Mouse (Mus musculus): ENCODE measurements at regions not wholly inside any gene's neighbourhood (a gene's known extent, or its start where the extent isn't known, plus 50 kb on each side); places are given as distances from the start of the nearest gene placed in this dataset.

DNA sequence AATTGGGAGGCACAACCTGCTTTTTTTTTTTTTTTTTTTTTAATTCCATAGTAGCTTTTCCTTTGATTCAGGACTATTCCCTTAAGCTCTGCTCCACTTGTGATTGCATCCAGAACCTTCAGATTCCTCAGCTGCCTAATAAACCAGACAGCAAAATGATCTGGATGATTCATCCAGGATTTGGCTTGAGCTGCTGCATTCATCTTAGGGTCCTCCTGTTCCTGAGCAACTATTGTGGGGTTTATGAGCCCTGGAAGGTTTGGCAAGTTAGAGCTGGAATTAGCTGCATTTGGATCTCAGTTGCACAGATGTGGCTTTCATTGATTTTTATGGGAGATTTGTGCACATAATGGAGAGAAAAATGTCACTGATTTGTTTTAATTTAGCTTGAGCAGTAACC is 183.3 kb downstream of the Otol1 start:
- no peak overlapping the region for H3K27ac ChIP-seq (ENCODE audit: low read depth, low read length)
- ATAC-seq (ENCODE audit: low FRiP score) (no peak), DNase-seq (ENCODE audit: low spot score) (no peak)
- H3K4me1 ChIP-seq (ENCODE audit: insufficient read depth, low read length) = no peaks in the 10 kb centered on the region
- no peak overlapping the region for H3K9ac ChIP-seq (replicated peaks; ENCODE audit: low read length, poor library complexity, severe bottlenecking)
- no peaks in the 10 kb centered on the region for H3K36me3 ChIP-seq (ENCODE audit: insufficient read depth, low read length)
- no peak overlapping the region for H3K4me2 ChIP-seq (ENCODE audit: low read depth, low read length, poor library complexity, severe bottlenecking)
- no peak overlapping the region for H3K4me3 ChIP-seq (ENCODE audit: low read depth, low read length)
- no peaks in the 10 kb centered on the region for H3K9me3 ChIP-seq (ENCODE audit: low read length)
- no peaks in the 10 kb centered on the region for H3K27me3 ChIP-seq (ENCODE audit: insufficient read depth, low read length)
- no peak for TF ChIP-seq CTCF (IDR thresholded peaks at IDR 0.05)

DNA sequence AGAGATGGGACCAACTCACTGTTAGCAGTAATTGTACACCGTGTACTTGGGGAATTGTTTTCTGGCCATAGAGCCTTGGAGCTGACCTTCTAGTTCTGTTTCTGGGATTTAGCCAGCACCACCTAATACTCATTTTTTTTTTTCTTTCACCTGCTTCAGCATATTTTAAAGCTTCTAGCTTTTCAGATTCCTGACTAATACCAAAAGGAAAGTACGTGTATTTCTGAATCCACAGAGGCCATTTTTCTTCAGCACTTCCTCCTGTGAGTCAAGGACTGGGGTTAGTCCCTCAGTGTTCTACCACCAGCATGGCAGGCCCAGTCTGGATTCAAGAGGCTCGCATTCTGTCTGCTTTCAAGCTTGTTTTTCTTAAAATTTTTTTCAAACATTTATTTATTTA is 189.3 kb downstream of the Otol1 start:
- Histone ChIP-seq H3K4me3 (ENCODE audit: low read depth, low read length) (no peak overlapping the region), H3K27ac (ENCODE audit: low read depth, low read length) (no peak overlapping the region), H3K36me3 (ENCODE audit: insufficient read depth, low read length) (no peaks in the 10 kb centered on the region), H3K4me2 (ENCODE audit: low read depth, low read length, poor library complexity, severe bottlenecking) (no peak overlapping the region), H3K4me1 (ENCODE audit: insufficient read depth, low read length) (no peaks in the 10 kb centered on the region), H3K27me3 (ENCODE audit: insufficient read depth, low read length) (no peaks in the 10 kb centered on the region), H3K9ac (replicated peaks; ENCODE audit: low read length, poor library complexity, severe bottlenecking) (no peak overlapping the region), H3K9me3 (ENCODE audit: low read length) (no peaks in the 10 kb centered on the region)
- 91% methylated on average over 3 of the region's 3 CpGs for WGBS
- no peak for TF ChIP-seq CTCF (IDR thresholded peaks at IDR 0.05)
- no peak for DNase-seq (ENCODE audit: low spot score)
- no peak for ATAC-seq (ENCODE audit: low FRiP score)

DNA sequence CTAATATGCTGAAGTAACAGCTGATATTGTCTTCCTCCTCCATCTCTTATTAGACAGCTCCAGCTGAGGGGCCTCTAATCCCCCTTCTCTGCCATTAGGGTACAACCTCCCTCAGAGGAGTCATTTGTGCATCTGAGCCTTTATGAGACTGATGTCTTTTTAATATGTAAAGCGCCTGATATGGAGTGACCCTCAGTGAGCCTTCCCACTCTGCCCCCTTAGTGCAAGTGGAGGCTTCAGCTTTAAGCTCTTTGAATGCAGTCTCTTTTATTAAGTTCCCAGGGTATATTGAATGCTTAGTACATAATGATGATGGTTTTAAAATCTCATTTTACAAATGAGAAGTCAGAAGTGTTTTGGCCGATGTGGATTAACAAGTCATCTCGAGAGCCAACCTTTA is 191.5 kb downstream of the Otol1 start:
- Histone ChIP-seq H3K9ac (replicated peaks; ENCODE audit: low read length, poor library complexity, severe bottlenecking) (no peak overlapping the region), H3K4me1 (ENCODE audit: insufficient read depth, low read length) (no peaks in the 10 kb centered on the region), H3K4me2 (ENCODE audit: low read depth, low read length, poor library complexity, severe bottlenecking) (no peak overlapping the region), H3K9me3 (ENCODE audit: low read length) (no peaks in the 10 kb centered on the region), H3K27ac (ENCODE audit: low read depth, low read length) (no peak overlapping the region), H3K36me3 (ENCODE audit: insufficient read depth, low read length) (no peaks in the 10 kb centered on the region), H3K27me3 (ENCODE audit: insufficient read depth, low read length) (no peaks in the 10 kb centered on the region), H3K4me3 (ENCODE audit: low read depth, low read length) (no peak overlapping the region)
- DNase-seq (ENCODE audit: low spot score) = no peak
- no peak for ATAC-seq (ENCODE audit: low FRiP score)
- WGBS = 48% methylated on average over 3 of the region's 3 CpGs
- no peak for TF ChIP-seq CTCF (IDR thresholded peaks at IDR 0.05)

DNA sequence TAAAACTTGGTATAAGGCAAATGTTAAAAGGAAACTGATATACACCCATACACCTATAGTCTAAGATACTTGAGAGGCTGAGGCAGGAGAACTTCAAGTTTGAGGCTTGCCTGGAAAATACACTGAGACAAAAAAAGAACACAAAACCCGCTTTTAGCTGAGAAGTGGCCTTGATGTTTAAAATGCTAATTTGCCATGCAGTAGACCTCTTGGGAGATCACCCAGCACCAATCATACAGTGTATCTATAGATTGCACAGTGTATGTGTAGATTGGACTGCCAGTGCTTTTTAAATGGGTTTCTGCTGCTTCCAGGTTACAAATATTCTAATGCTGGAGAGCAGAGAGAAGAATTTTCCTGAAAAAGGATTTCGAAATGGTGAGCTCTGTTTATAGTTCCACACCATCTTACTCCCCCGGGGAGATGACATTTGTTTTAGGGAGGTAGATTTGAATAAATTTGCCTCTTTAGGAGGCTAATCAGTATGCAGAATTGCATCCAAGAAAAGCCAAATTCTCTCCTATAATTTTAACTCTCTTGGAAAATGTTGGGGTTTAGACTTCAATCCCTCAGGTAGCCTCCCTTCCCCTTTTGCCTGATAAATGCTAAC is 194.0 kb downstream of the Otol1 start:
- ATAC-seq (ENCODE audit: low FRiP score) = no peak
- DNase-seq (ENCODE audit: low spot score) = no peak

DNA sequence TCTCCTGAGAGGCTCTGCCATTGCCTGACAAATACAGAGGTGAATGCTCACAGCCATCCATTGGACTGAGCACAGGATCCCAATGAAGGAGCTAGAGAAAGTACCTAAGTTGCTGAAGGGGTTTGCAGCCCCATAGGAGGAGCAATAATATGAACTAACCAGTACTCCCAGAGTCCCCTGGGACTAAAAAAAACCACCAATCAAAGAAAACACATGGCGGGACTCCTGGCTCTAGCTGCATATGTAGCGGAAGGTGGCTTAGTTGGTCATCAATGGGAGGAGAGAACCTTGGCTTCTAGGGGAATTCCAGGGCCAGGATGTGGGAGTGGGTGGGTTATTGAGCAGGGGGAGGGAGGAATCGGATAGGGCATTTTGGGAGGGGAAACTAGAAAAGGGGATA is 207.8 kb downstream of the Otol1 start:
- no peak overlapping the region for H3K4me2 ChIP-seq (ENCODE audit: low read depth, low read length, poor library complexity, severe bottlenecking)
- H3K27ac ChIP-seq (ENCODE audit: low read depth, low read length) = no peak overlapping the region
- H3K27me3 ChIP-seq (ENCODE audit: insufficient read depth, low read length) = no peaks in the 10 kb centered on the region
- no peaks in the 10 kb centered on the region for H3K9me3 ChIP-seq (ENCODE audit: low read length)
- TF ChIP-seq CTCF (IDR thresholded peaks at IDR 0.05) = no peak
- ATAC-seq (ENCODE audit: low FRiP score) (no peak), DNase-seq (ENCODE audit: low spot score) (no peak)
- H3K4me1 ChIP-seq (ENCODE audit: insufficient read depth, low read length) = no peaks in the 10 kb centered on the region
- WGBS = 90% methylated on average over 3 of the region's 3 CpGs
- no peak overlapping the region for H3K9ac ChIP-seq (replicated peaks; ENCODE audit: low read length, poor library complexity, severe bottlenecking)
- H3K4me3 ChIP-seq (ENCODE audit: low read depth, low read length) = no peak overlapping the region
- H3K36me3 ChIP-seq (ENCODE audit: insufficient read depth, low read length) = no peaks in the 10 kb centered on the region

More for the DNA sequence above, 194.0 kb downstream of the Otol1 start:
- Histone ChIP-seq H3K27ac (ENCODE audit: low read depth, low read length) (no peak overlapping the region), H3K27me3 (ENCODE audit: insufficient read depth, low read length) (no peaks in the 10 kb centered on the region), H3K4me1 (ENCODE audit: insufficient read depth, low read length) (no peaks in the 10 kb centered on the region), H3K9me3 (ENCODE audit: low read length) (no peaks in the 10 kb centered on the region), H3K9ac (replicated peaks; ENCODE audit: low read length, poor library complexity, severe bottlenecking) (no peak overlapping the region), H3K4me2 (ENCODE audit: low read depth, low read length, poor library complexity, severe bottlenecking) (no peak overlapping the region), H3K4me3 (ENCODE audit: low read depth, low read length) (no peak overlapping the region), H3K36me3 (ENCODE audit: insufficient read depth, low read length) (no peaks in the 10 kb centered on the region)
- TF ChIP-seq CTCF (IDR thresholded peaks at IDR 0.05) = no peak
- WGBS = 67% methylated on average over 3 of the region's 3 CpGs

DNA sequence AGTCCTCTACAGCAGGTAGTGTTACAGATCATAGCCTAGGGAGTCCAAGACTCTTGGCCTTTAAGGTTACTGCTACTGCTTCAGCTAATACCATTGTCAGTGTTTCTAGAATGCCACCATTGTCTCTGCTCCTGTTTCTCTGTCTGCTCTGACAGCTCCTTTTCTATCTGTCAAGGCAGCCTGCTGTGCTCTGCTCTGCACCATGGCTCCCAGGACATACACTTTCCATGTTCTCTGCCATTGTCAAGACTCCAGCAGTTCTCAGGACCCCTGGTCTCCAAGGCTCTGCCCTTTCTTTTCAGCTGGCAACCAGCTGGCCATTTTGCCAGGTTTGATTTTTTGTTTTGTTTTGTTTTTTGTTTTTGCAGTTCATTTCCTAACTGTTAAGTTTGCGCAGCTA is 208.7 kb downstream of the Otol1 start:
- TF ChIP-seq CTCF (IDR thresholded peaks at IDR 0.05) = no peak
- 61% methylated on average over 1 of the region's 1 CpGs for WGBS
- H3K27me3 ChIP-seq (ENCODE audit: insufficient read depth, low read length) = no peaks in the 10 kb centered on the region

More for the DNA sequence above, 208.7 kb downstream of the Otol1 start:
- Histone ChIP-seq H3K9me3 (ENCODE audit: low read length) (no peaks in the 10 kb centered on the region), H3K4me1 (ENCODE audit: insufficient read depth, low read length) (no peaks in the 10 kb centered on the region), H3K4me3 (ENCODE audit: low read depth, low read length) (no peak overlapping the region), H3K27ac (ENCODE audit: low read depth, low read length) (no peak overlapping the region), H3K4me2 (ENCODE audit: low read depth, low read length, poor library complexity, severe bottlenecking) (no peak overlapping the region), H3K36me3 (ENCODE audit: insufficient read depth, low read length) (no peaks in the 10 kb centered on the region), H3K9ac (replicated peaks; ENCODE audit: low read length, poor library complexity, severe bottlenecking) (no peak overlapping the region)
- no peak for ATAC-seq (ENCODE audit: low FRiP score)
- DNase-seq (ENCODE audit: low spot score) = no peak
